Mouse (Mus musculus) heart, adult 2 months (tissue): ENCODE measurements around the gene Bhlha15.

Source experiments
- CTCF ChIP-seq: fragments of 200-600 bp; IDR thresholded peaks from 2 replicates; pipeline ENCODE4 v1.8.1; 2022; ENCODE audit warnings: antibody characterized with exemption, mild to moderate bottlenecking, moderate library complexity
- EP300 ChIP-seq: fragments of 200-500 bp; IDR thresholded peaks from 2 replicates; pipeline ENCODE4 v1.6.1; 2011; ENCODE audit warnings: low read depth, low read length, control low read depth; ENCODE audit not compliant: insufficient read depth
- POLR2A ChIP-seq: fragments of 200-500 bp; IDR thresholded peaks from 2 replicates; pipeline ENCODE4 v1.6.1; 2011; ENCODE audit warnings: mild to moderate bottlenecking, low read depth, low read length, control low read depth; ENCODE audit not compliant: insufficient read depth

- no peak for TF ChIP-seq CTCF
- TF ChIP-seq EP300 = no peak
- no peak for TF ChIP-seq POLR2A
Measured at GRCm38 (mm10) chr5:144204303-144204702, 14.2 kb downstream of the Bhlha15 start.
